Mouse (Mus musculus): Measurements from ENCODE around the gene Cand1. TPM values are rescaled to one million over a fixed set of nuclear protein-coding genes. Genes with fewer than 3 reads are reported as not detected.

Cand1 gene
- polyA plus RNA-seq, 1 experiment from 2014 or later, result 72.5 TPM

DNA sequence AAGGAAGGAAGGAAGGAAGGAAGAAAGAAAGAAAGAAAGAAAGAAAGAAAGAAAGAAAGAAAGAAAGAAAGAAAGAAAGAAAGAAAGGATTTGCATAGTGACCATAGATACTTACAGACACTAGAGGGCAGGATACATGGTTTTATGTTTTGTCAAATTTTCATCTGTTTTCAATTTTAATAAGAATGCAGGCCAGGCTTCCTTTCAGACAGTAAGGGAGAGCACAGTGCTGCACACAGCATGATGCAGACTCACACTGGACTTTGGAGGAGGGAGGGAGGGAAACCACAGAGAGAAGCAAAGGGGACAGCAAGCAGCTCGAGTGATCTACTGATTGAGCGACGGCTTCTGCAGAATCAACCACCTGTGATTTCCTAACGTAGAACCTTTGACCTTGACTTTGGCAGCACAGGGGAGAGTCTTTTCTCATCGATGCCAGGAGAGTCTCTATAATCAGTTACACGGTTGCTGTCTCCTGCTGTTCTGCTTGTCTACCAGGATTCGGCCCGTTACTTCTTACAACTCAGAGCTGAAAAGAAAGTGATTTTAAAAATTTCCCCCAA, 78.0 kb downstream of the Cand1 start:
- ATAC-seq (ENCODE audit: low FRiP score, low read depth), result peak; percentile 80
- H3K4me3 ChIP-seq, result no peak overlapping the region
- H3K9me3 ChIP-seq, result peaks cover 6% of the 10 kb centered on the region; the same call in 1 of the 2 replicates
- no peak overlapping the region for H3K27ac ChIP-seq
- H3K4me1 ChIP-seq, result peaks cover 6% of the 10 kb centered on the region
- no peaks in the 10 kb centered on the region for H3K36me3 ChIP-seq
- no peaks in the 10 kb centered on the region for H3K27me3 ChIP-seq
- H3K4me2 ChIP-seq (replicated peaks), result peak overlapping the region; percentile 42
- WGBS, result 35% methylated on average over 8 of the region's 8 CpGs
- H3K9ac ChIP-seq, result no peak overlapping the region

GRCm38 (mm10) chr10:119160161-119160560, 79.7 kb downstream of the Cand1 start:
- ATAC-seq (ENCODE audit: low FRiP score, low read depth), result no peak
- H3K4me3 ChIP-seq, result no peak overlapping the region
- H3K27ac ChIP-seq, result no peak overlapping the region
- peaks cover 6% of the 10 kb centered on the region for H3K4me1 ChIP-seq
- H3K9ac ChIP-seq, result no peak overlapping the region
- 89% methylated on average over 6 of the region's 6 CpGs for WGBS
- H3K36me3 ChIP-seq, result no peaks in the 10 kb centered on the region
- H3K27me3 ChIP-seq, result no peaks in the 10 kb centered on the region
- peaks cover 6% of the 10 kb centered on the region; the same call in 1 of the 2 replicates for H3K9me3 ChIP-seq
- H3K4me2 ChIP-seq (replicated peaks), result no peak overlapping the region

- no peak overlapping the region for H3K27ac ChIP-seq
- no peak overlapping the region for H3K4me3 ChIP-seq
- no peak overlapping the region for H3K4me2 ChIP-seq (replicated peaks)
- peaks cover 3% of the 10 kb centered on the region; the same call in 1 of the 2 replicates for H3K4me1 ChIP-seq
- WGBS, result 65% methylated on average over 4 of the region's 4 CpGs
- ATAC-seq (ENCODE audit: low FRiP score, low read depth), result no peak
- no peaks in the 10 kb centered on the region for H3K9me3 ChIP-seq
- H3K36me3 ChIP-seq, result no peaks in the 10 kb centered on the region
- H3K9ac ChIP-seq, result no peak overlapping the region
- H3K27me3 ChIP-seq, result no peaks in the 10 kb centered on the region
Measured at GRCm38 (mm10) chr10:119149261-119149660, 90.6 kb downstream of the Cand1 start.

Other genes starting within 250 kb of the Cand1 start
- 5.1 and 5.2 TPM in 2 replicates for gene Grip1, start 213.8 kb upstream of the Cand1 start, polyA plus RNA-seq (2015; fragmentation: Nextera tagmentation; extraction: Ambion mirVana)